Mouse (Mus musculus): ENCODE data around the gene Ndufc2. TPM values are rescaled to one million over a fixed set of nuclear protein-coding genes. Genes with fewer than 3 reads are reported as not detected.
"Not testable (repeated sequence)": the region's sequence is repeated elsewhere in the genome, so short reads cannot be mapped to it uniquely, and the experiment has no call there.

The Ndufc2 gene
- total RNA-seq, 2 experiments from 2014 or later, result 270 to 275 TPM

DNA sequence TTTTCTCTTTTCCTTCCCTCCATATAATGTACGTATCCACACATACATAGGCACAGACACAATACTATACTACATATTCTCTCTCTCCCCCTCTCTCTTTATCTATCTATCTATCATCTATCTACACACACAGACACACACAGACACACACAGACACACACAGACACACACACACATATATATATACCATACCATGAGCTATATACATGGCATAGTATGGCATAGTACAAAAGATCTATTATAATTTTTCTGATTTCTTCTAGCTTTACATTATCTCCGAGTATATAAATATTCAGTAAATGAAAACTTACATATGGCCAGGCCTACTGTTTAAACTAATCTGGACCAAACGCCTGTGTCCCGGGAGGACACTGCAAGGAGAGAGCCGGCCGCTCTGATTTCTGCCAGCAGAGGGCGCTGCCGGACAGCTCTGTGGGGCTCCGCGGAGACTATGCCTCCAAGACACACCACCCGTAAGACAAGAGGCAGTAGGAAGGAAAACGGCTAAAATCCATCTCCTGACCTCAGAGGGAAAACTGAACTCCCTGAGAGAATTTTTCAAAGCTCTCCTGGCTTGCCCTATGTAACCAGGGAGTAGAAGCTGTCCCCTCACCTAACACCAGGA is 24.9 kb downstream of the Ndufc2 start:
- DNase-seq (ENCODE audit: low spot score in 2 of 2), result peak; percentile 93 to 94

DNA sequence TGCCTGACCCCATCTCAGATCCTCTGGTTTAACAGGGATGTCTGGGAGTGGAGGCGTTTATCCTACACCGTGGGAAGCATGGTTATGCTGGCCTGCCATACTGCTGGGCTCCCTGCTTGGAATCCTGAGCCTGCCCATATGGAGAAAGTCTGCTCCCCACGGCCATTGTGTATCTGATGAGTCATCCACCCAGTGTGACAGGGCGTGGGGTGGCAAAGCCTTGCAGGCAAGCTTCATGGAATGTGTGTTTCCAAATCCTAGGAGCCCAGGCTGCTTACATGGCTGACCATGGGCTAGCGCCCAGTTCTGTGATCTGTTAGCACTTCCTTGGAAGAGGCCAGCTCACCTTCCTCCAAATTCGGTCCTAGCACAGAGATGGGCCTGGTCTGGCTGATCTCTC is 26.8 kb downstream of the Ndufc2 start:
- no peak for DNase-seq (ENCODE audit: low spot score in 2 of 2)

DNA sequence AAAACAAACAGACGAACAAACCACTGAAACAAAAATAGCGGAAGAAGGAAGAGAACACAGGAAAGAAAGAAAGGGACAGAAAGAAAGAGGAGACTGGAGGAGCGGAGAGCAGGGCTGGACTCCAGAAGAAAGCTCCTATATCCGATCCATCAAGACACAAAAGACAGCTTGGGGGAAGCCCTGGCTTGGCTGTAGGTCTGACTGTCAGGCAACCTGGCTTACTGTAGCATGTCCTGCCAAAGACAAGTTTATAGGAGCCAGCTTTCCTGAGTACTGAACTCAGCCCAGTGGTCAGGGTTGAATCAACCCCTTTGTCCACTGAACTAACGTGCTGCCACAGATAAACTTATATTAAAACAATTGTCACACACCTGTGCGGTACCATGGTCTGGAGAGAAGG is 27.5 kb downstream of the Ndufc2 start:
- DNase-seq (ENCODE audit: low spot score in 2 of 2), result no peak

DNA sequence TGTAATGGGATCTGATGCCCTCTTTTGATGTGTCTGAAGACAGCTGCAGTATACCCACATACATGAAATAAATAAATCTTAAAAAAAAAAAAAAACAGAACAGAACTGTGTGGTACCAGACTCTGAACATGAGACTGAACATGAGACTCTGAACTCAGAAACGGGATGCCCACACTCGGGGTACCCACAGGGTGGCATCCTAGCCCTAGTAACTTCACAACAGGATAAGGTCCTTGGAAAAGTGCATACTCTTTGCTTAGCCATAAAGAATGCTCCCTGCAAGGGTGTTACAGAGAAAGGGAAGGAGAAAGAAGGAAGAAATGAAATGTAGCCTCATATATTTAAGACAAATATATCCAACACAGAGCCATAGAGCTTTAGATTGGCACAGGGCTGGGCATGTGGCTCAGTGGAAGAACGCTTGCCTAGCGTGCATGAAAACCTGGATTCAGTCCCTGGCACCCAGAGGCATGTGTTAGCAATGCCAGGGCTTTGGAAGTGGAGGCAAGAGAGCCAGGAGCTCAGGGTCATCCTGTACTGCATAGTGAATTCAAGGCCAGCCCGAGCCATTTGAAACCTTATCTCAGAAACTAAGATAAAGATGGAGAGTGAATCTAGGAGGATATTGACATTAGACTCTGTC is 28.1 kb downstream of the Ndufc2 start:
- peak; percentile 47 to 59 for DNase-seq (ENCODE audit: low spot score in 2 of 2)

DNA sequence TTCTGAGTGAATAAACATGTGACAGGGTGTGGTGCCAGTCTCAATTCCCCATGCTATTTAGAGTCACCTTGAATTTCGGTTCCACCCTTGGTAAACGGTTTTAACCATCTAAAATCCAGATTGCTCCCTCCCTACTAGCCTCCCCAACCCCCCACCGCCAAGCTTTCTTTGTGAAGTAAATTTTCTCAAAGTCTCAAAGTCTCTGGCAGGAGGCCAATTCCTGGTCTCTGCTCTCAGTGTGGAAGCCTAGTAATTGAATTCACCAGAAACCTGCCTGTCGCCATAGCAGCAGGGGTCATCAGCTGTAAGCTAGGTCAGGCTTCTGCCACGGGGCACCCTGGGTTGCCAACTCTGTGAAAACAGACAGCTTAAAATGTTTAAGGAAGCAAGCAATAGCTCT is 29.9 kb downstream of the Ndufc2 start:
- DNase-seq (ENCODE audit: low spot score in 2 of 2), result peak; percentile 32 to 45

DNA sequence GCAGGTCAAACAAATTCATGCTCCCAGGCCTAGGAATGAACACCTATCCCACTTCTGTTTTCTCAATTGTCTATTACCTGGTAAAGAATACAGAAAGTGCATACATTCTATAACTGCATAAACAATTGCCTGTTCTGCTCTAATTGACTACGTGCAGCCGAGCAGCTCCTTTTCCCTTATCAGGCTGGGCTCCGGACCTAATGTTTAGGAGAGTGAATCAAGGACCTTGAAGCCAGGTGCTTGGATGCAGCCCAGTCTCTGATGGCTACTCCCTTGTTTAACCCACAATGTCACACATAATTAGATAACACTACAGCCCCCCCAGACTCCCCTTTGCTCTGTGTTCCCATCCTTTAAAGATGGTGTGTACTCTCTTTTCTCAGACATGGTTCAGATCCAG is 33.7 kb downstream of the Ndufc2 start:
- DNase-seq (ENCODE audit: low spot score in 2 of 2), result not testable (repeated sequence)

DNA sequence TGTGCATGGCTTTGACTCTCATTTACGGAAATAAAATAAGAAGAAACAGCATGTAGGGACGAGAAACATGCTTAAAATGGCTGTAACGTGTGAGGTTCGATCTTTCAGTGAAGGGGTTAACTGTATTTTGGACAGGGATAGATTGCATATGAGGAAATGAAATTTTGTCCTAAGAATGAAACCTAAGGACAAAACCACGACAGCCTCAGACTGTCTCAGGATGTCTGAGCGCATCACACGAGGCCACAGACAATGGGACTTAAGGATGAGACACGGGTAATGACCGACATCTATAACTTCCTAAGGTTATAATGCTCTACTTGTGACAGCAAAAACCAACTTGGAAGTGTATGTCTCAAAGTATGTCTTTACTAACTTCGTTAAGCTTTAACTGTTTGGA is 34.7 kb downstream of the Ndufc2 start:
- no peak for DNase-seq (ENCODE audit: low spot score in 2 of 2)

DNA sequence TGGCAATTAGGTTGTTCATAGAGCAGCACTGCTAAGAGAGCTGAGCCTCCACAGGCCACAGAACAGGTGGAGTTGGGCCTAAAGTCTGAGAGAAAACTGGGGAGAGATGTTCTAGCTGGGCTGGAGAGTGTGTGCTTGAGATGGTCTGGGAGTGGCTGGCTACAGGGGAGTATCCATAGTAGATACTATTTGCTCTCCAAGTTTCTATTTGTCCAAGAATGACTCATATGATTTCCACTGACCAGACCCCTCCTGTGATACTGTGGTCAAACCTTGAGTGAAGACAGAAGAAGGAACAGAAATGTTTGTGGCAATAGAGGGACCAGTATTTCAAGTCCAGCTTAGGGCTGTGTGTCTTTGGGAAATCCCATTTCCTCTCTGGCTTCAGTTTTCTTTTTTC is 39.2 kb downstream of the Ndufc2 start:
- no peak for DNase-seq (ENCODE audit: low spot score in 2 of 2)

DNA sequence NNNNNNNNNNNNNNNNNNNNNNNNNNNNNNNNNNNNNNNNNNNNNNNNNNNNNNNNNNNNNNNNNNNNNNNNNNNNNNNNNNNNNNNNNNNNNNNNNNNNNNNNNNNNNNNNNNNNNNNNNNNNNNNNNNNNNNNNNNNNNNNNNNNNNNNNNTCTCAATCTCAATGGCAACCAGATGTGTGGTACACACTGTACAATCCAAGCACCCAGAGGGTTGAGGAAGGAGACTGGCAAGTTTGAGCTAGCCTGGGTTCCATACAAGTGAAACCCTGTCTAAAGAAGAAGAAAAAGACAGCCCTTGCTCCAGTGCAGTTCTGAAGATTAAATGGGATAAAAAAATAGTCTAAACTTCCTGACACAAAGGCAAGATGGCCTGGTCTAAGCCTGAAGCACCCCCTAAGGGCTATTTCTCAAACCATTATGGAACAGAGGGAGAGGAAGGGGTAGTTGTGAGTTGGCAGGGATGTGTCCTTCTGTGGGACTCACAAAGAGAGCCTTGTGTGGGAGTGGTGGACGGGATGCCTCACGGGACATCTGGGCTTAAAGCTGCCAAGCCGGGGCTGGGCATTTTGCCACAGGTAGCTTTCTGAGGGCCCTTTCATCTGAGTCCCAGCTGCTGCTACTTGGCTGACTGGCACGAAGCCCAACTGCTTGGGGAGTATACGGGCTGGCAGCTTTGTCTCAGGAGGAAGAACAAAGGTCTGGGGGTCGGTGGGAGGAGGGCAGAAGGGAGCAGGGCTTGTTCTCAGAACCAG is 46.5 kb downstream of the Ndufc2 start:
- DNase-seq (ENCODE audit: low spot score in 2 of 2), result peak; percentile 96 to 97

DNA sequence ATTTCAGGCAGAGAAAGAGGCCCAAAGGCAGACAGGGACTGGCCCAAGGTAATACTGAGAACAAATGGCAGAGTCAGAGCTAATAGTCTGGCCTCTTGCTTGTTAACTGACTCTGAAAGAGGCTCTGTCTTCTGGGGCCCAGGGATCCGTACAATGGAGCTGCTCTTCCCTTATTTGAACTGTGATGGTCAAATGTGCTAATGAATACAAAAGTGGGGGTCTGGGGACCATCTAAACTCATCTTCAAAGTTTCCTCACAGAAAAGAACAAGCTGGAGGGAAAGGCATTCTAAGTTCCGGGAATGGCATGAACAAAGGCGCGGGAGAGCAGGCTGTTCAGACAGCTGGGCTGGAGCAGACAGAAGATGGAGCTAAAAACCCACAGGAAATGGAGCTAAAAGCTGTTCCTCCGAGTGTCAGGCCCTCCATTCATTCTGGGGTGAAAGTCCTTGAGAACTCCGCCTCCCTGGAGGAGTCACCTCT is 47.3 kb downstream of the Ndufc2 start:
- DNase-seq (ENCODE audit: low spot score in 2 of 2), result peak; percentile 37 to 44

DNA sequence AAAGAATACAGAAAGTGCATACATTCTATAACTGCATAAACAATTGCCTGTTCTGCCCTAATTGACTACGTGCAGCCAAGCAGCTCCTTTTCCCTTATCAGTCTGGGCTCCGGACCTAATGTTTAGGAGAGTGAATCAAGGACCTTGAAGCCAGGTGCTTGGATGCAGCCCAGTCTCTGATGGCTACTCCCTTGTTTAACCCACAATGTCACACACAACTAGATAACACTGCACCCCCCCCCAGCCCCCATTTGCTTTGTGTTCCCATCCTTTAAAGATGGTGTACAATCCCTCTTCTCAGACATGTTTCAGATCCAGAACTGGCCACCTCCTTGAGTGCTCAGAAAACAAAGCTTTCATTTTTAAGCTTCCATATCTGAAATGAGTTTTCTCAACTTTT is 51.2 kb downstream of the Ndufc2 start, which contains the start of gene Kctd14:
TSS of gene Kctd14 (plus strand) at position 301 of the 400 bp plus-strand sequence.
- DNase-seq (ENCODE audit: low spot score in 2 of 2), result not testable (repeated sequence)

DNA sequence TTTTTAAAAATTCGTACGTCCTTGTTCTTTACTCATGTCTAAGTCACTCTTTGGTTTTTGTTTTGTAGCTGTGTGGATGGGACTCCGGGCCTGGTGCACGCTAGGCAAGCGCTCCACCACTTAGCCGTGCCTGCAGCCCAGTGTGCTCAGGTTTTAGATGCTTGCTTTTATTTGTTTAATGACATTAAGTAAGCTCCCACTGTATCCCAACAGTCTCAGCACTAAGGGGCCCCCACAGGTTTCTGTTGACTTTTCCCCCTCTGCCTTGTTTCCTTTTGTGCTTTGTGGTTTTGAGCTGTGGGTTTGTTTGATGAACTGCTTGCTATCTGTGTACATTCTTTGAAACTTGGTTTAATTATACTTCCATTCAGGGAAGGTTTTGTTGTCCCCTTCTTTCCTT is 52.4 kb downstream of the Ndufc2 start:
- no peak for DNase-seq (ENCODE audit: low spot score in 2 of 2)

DNA sequence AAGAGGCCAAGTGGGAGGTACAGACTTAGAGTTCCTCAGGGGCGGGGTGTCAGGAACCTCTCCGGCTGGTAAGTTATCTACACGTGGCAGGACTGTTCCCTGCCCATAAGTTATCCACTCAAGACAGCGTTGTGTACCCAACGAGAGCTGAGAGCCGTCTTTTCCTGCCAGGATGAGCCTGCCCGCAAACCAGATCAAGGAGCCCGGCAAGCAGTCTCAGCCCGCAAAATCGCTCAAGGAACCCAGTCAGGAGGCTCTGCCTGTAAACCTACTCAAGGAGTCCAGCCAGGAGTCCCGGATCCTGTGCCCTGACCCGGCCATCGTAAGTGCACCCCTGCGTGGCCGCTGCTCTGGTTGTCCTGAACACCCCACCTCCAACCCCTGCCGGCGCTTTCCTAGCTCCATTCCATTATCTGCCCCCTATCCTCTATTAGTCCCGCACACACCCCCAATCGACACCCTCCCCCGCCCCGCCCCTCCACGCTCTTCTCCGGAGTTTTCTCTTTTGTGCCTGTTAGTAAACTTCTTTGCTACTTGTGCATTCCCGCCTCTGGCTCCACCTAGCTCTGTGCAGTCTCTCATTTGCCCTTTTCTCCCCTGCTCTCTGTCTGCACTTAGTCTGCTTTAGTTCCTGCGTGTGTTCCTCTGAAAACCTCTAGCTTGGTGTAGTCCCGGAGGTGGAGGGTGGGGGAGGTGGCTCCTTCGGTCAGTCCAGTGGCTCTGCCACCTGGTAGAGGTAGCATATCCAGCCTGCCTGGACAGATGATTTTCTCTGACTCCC is 53.5 kb downstream of the Ndufc2 start:
- DNase-seq (ENCODE audit: low spot score in 2 of 2), result peak in 1 of 2 experiments; percentile 13

DNA sequence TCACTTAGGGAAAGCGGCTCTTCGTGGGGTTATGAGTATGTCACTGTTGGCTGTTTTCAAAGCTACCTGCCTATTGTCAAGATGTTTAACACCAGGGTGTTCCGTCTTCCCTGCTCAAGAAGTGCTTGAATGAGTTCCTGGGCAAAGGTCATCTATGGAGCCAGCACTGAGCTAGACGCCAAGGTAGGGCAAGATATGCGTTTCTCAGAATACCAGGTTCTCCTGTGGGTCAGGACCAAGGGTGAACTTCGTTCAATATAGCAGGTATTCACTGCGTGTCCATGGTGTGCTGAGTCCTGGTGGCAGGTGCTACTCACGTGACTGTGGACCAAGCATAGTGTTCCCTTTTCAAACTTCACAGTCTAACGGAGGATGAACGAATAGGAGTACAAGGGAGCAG is 55.0 kb downstream of the Ndufc2 start:
- no peak for DNase-seq (ENCODE audit: low spot score in 2 of 2)

DNA sequence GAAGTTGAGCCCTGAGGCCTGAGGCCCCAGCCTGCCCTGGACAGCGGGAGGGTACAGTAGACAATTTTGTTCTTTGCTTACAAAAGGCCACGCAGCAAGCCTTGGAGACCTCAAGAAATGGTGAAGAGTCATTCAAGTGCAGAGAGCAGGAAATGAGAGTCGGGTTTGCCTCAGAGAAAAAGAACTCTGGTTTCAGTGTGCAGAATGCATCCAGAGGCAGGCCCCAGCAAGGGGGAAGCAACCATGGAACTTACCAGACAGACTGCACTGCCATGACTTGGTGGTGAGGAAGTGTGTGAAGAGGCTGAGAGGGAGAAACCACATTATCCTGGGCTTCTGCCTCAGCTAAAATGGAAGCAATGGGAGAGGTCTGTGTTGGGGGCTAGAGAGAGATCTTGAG is 55.8 kb downstream of the Ndufc2 start:
- no peak for DNase-seq (ENCODE audit: low spot score in 2 of 2)

Other genes starting within 250 kb of the Ndufc2 start
- gene Usp35, start 68.0 kb upstream of the Ndufc2 start, total RNA-seq (2021), result 10 to 100 TPM; 10.8 to 14.0 TPM
- gene Kctd21, start 67.7 kb upstream of the Ndufc2 start, total RNA-seq (2021), result 1 to 10 TPM; 6.9 to 8.9 TPM
- 10 to 100 TPM; 10.6 to 11.3 TPM for gene Alg8, start 28.4 kb upstream of the Ndufc2 start, total RNA-seq (2021)
- 10 to 100 TPM; 16.9 to 19.7 TPM for gene Thrsp, start 17.7 kb downstream of the Ndufc2 start, total RNA-seq (2021)
- 1 to 10 TPM; 2.1 to 3.1 TPM for gene Kctd14, start 51.3 kb downstream of the Ndufc2 start, total RNA-seq (2021)
- 10 to 100 TPM; 27.5 to 30.1 TPM for gene Ints4, start 81.0 kb downstream of the Ndufc2 start, total RNA-seq (2021)
- 10 to 100 TPM; 40.2 to 42.0 TPM for gene Aamdc, start 179.5 kb downstream of the Ndufc2 start, total RNA-seq (2021)
- 10 to 100 TPM; 42.3 to 45.4 TPM for gene Rsf1, start 179.9 kb downstream of the Ndufc2 start, total RNA-seq (2021)